Mouse (Mus musculus) lung, postnatal 0 days (tissue): ENCODE measurements around the gene Cpa1.

Experiments
- CTCF ChIP-seq: IDR thresholded peaks from 2 replicates; pipeline ENCODE4 v1.5.1; 2016; ENCODE audit warnings: antibody characterized with exemption, mild to moderate bottlenecking
- EP300 ChIP-seq: IDR thresholded peaks from 2 replicates; pipeline ENCODE4 v1.6.1; 2016; ENCODE audit warnings: antibody characterized with exemption, mild to moderate bottlenecking, control low read depth

GRCm38 (mm10) chr6:30666043-30666442 is 27.0 kb downstream of the Cpa1 start:
- TF ChIP-seq CTCF: no peak
- no peak for TF ChIP-seq EP300
